Mouse (Mus musculus) liver, adult 2 months (tissue): ENCODE results near the gene Phf23. TPM values are rescaled to one million over a fixed set of nuclear protein-coding genes. Genes with fewer than 3 reads are reported as not detected.

Experiments
- DNase-seq: peaks from one replicate; pipeline ENCODE4 v3.0.0-alpha.2; 2011; ENCODE audit warnings: low read depth, low spot score; ENCODE audit errors: extremely low read depth
- H3K27ac ChIP-seq: fragments of 200-500 bp; replicated peaks from 2 replicates; pipeline ENCODE4 v1.5.1; 2012; ENCODE audit warnings: low read depth, mild to moderate bottlenecking, control low read depth, inconsistent platforms, low read length; ENCODE audit not compliant: insufficient read depth
- H3K27me3 ChIP-seq: fragments of 200-500 bp; 2 replicates; pipeline ENCODE4 v1.6.1; 2012; ENCODE audit warnings: mild to moderate bottlenecking, moderate library complexity, low read length, inconsistent platforms; ENCODE audit not compliant: control insufficient read depth, insufficient read depth
- H3K36me3 ChIP-seq: fragments of 200-500 bp; 2 replicates; pipeline ENCODE4 v1.6.1; 2012; ENCODE audit warnings: low read length, inconsistent platforms; ENCODE audit not compliant: control insufficient read depth, insufficient read depth
- H3K4me1 ChIP-seq: fragments of 200-500 bp; 2 replicates; pipeline ENCODE4 v1.6.1; 2011; ENCODE audit warnings: low read length; ENCODE audit not compliant: control insufficient read depth, insufficient read depth
- H3K4me3 ChIP-seq: fragments of 200-500 bp; 2 replicates; pipeline ENCODE4 v1.5.1; 2011; ENCODE audit warnings: low read depth, mild to moderate bottlenecking, control low read depth, low read length, moderate library complexity; ENCODE audit not compliant: insufficient read depth
- H3K79me2 ChIP-seq: fragments of 200-500 bp; 2 replicates; pipeline ENCODE4 v1.6.1; 2012; ENCODE audit warnings: inconsistent platforms, mild to moderate bottlenecking, low read length, moderate library complexity; ENCODE audit not compliant: control insufficient read depth, insufficient read depth
- H3K9ac ChIP-seq: fragments of 200-500 bp; 2 replicates; pipeline ENCODE4 v1.6.1; 2012; ENCODE audit warnings: low read depth, mild to moderate bottlenecking, control low read depth, inconsistent platforms, low read length
- CTCF ChIP-seq: fragments of 200-500 bp; IDR thresholded peaks from 2 replicates; pipeline ENCODE4 v1.5.1; 2011; ENCODE audit warnings: low read depth, low read length, control low read depth
- POLR2A ChIP-seq: fragments of 200-500 bp; IDR thresholded peaks from 2 replicates; pipeline ENCODE4 v1.6.1; 2011; ENCODE audit warnings: low read length, control low read depth; ENCODE audit not compliant: insufficient read depth; ENCODE audit errors: extremely low read depth
- WGBS: fragments of 180-500 bp; shearing (Covaris S2); methylation state at CpG from one replicate; pipeline ENCODE4 v1.1.7; 2018; 5-methylcytosine and 5-hydroxymethylcytosine counted together
- polyA plus RNA-seq: library from polyadenylated mRNA; depleted of rRNA; stranded (reverse); fragments of >200 nt; gene quantifications from 2 replicates; pipeline ENCODE4 v1.2.3, GENCODE M21; 2012
- total RNA-seq: library from RNA; depleted of rRNA; stranded (reverse); fragments of >200 nt; gene quantifications from 2 replicates; pipeline ENCODE4 v1.2.3, GENCODE M21; 2014

Gene Phf23
- total and polyA plus RNA-seq, 2 experiments = 8.0 to 12.1 TPM

GRCm38 (mm10) chr11:70029829-70030550 lies 34.4 kb downstream of the Phf23 start:
- peaks cover 3% of the 10 kb centered on the region; the same call in 1 of the 2 replicates for H3K27me3 ChIP-seq
- H3K9ac ChIP-seq = no peak overlapping the region
- 0 out of 2 replicates have a peak, but pooled peaks cover 2% of the 10 kb centered on the region for H3K4me1 ChIP-seq
- no peaks in the 10 kb centered on the region for H3K79me2 ChIP-seq
- 79% methylated on average over 11 of the region's 11 CpGs for WGBS
- H3K27ac ChIP-seq = no peak overlapping the region
- no peak for TF ChIP-seq POLR2A
- TF ChIP-seq CTCF = no peak
- DNase-seq = no peak
- no peaks in the 10 kb centered on the region for H3K36me3 ChIP-seq
- no peak overlapping the region for H3K4me3 ChIP-seq

- H3K4me1 ChIP-seq = 0 out of 2 replicates have a peak, but pooled peaks cover 2% of the 10 kb centered on the region
- H3K9ac ChIP-seq = no peak overlapping the region
- no peaks in the 10 kb centered on the region for H3K79me2 ChIP-seq
- no peak for DNase-seq
- H3K4me3 ChIP-seq = no peak overlapping the region
- H3K36me3 ChIP-seq = no peaks in the 10 kb centered on the region
- TF ChIP-seq POLR2A (no peak), CTCF (no peak)
- H3K27me3 ChIP-seq = peaks cover 3% of the 10 kb centered on the region; the same call in 1 of the 2 replicates
- no peak overlapping the region for H3K27ac ChIP-seq
- 93% methylated on average over 28 of the region's 28 CpGs for WGBS
Measured at GRCm38 (mm10) chr11:70030651-70031320, 35.2 kb downstream of the Phf23 start.

- no peak overlapping the region for H3K4me3 ChIP-seq
- peaks cover 3% of the 10 kb centered on the region; the same call in 1 of the 2 replicates for H3K27me3 ChIP-seq
- H3K79me2 ChIP-seq = no peaks in the 10 kb centered on the region
- WGBS = 94% methylated on average over 11 of the region's 11 CpGs
- H3K36me3 ChIP-seq = no peaks in the 10 kb centered on the region
- H3K4me1 ChIP-seq = 0 out of 2 replicates have a peak, but pooled peaks cover 2% of the 10 kb centered on the region
- H3K27ac ChIP-seq = no peak overlapping the region
- H3K9ac ChIP-seq = no peak overlapping the region
- DNase-seq = no peak
- no peak for TF ChIP-seq POLR2A
- TF ChIP-seq CTCF = no peak
Measured at GRCm38 (mm10) chr11:70031321-70031670, 35.7 kb downstream of the Phf23 start.

GRCm38 (mm10) chr11:70038174-70038573 lies 42.6 kb downstream of the Phf23 start:
- Histone ChIP-seq H3K27me3 (no peaks in the 10 kb centered on the region), H3K4me1 (peaks cover 4% of the 10 kb centered on the region; the same call in 1 of the 2 replicates), H3K79me2 (no peaks in the 10 kb centered on the region), H3K27ac (no peak overlapping the region), H3K9ac (no peak overlapping the region), H3K36me3 (no peaks in the 10 kb centered on the region), H3K4me3 (no peak overlapping the region)
- DNase-seq = no peak
- WGBS = 63% methylated on average over 7 of the region's 7 CpGs
- no peak for TF ChIP-seq POLR2A

GRCm38 (mm10) chr11:70039631-70040030 lies 44.1 kb downstream of the Phf23 start:
- 95% methylated on average over 10 of the region's 10 CpGs for WGBS
- Histone ChIP-seq H3K27me3 (no peaks in the 10 kb centered on the region), H3K4me3 (no peak overlapping the region), H3K36me3 (no peaks in the 10 kb centered on the region), H3K4me1 (peaks cover 4% of the 10 kb centered on the region; the same call in 1 of the 2 replicates), H3K27ac (no peak overlapping the region), H3K79me2 (no peaks in the 10 kb centered on the region), H3K9ac (no peak overlapping the region)
- no peak for DNase-seq
- TF ChIP-seq CTCF (no peak), POLR2A (no peak)

GRCm38 (mm10) chr11:70040184-70040583 lies 44.6 kb downstream of the Phf23 start:
- DNase-seq = no peak
- 95% methylated on average over 7 of the region's 7 CpGs for WGBS
- no peaks in the 10 kb centered on the region for H3K27me3 ChIP-seq
- H3K79me2 ChIP-seq = no peaks in the 10 kb centered on the region
- H3K27ac ChIP-seq = no peak overlapping the region
- no peak overlapping the region for H3K4me3 ChIP-seq
- no peak for TF ChIP-seq CTCF
- no peak for TF ChIP-seq POLR2A
- peaks cover 4% of the 10 kb centered on the region; the same call in 1 of the 2 replicates for H3K4me1 ChIP-seq
- H3K36me3 ChIP-seq = no peaks in the 10 kb centered on the region
- no peak overlapping the region for H3K9ac ChIP-seq
